In genomic region chr9:15044391-15045083, GRCm38 (mm10) we compare ENCODE assay signal across 7 mouse cellular contexts. TPM values are rescaled to one million over a fixed set of nuclear protein-coding genes. Genes with fewer than 3 reads are reported as not detected.
DNase-seq lines count a peak whose midpoint lies in the region; ATAC-seq and TF ChIP-seq lines count a peak whose summit lies in the region.

No protein-coding gene starts in this region.

- TF ChIP-seq CTCF in lung, embryonic 14.5 days (IDR thresholded peaks at IDR 0.05; ENCODE audit: low read depth) = no peak

- peak overlapping the region; percentile 92 for H3K27ac ChIP-seq in lung, embryonic 14.5 days (ENCODE audit: low read depth)
- H3K27ac ChIP-seq in hindbrain, embryonic 11.5 days (ENCODE audit: low read depth, low read length) = peak overlapping the region; percentile 87

- no peaks in the 10 kb centered on the region for H3K36me3 ChIP-seq in lung, embryonic 14.5 days (ENCODE audit: insufficient read depth)
- H3K36me3 ChIP-seq in hindbrain, embryonic 11.5 days (ENCODE audit: control insufficient read depth, insufficient read depth, low read length) = no peaks in the 10 kb centered on the region

- WGBS in lung, embryonic 14.5 days = under 1% methylated on average over 28 of the region's 28 CpGs
- under 1% methylated on average over 28 of the region's 28 CpGs for WGBS in hindbrain, embryonic 11.5 days

- H3K4me3 ChIP-seq in lung, embryonic 14.5 days (ENCODE audit: low read depth, low read length) = peak overlapping the region; percentile 80
- peak overlapping the region; percentile 88 for H3K4me3 ChIP-seq in hindbrain, embryonic 11.5 days (ENCODE audit: low read depth, low read length)

- ATAC-seq in lung, embryonic 14.5 days (ENCODE audit: insufficient read depth) = peak; percentile 18; the same call in 1 of the 2 replicates
- peak; percentile 20 for ATAC-seq in common myeloid progenitor, adult 5-6 weeks (replicated peaks; ENCODE audit: low read depth, poor library complexity, severe bottlenecking)
- ATAC-seq in hindbrain, embryonic 11.5 days (ENCODE audit: low FRiP score) = peak; percentile 63
- ATAC-seq in megakaryocyte progenitor cell, adult 5-6 weeks (replicated peaks; ENCODE audit: poor library complexity) = peak; percentile 10; the same call in 1 of the 2 replicates

- peak overlapping the region; percentile 82 for H3K9ac ChIP-seq in lung, embryonic 14.5 days
- peak overlapping the region; percentile 89 for H3K9ac ChIP-seq in hindbrain, embryonic 11.5 days (ENCODE audit: low read depth, low read length)

- DNase-seq in lung, embryonic 14.5 days = peak; percentile 52
- DNase-seq in lung, postnatal 10 days = no peak
- peak; percentile 66 for DNase-seq in hindbrain, embryonic 11.5 days (ENCODE audit: low spot score)
- DNase-seq in thymus, postnatal 25 days = peak; percentile 43
- DNase-seq in kidney, adult 11 months = no peak

- H3K27me3 ChIP-seq in lung, embryonic 14.5 days (ENCODE audit: insufficient read depth, low read length) = no peaks in the 10 kb centered on the region
- H3K27me3 ChIP-seq in hindbrain, embryonic 11.5 days (ENCODE audit: control insufficient read depth, insufficient read depth, low read length) = no peaks in the 10 kb centered on the region

- H3K4me1 ChIP-seq in lung, embryonic 14.5 days (ENCODE audit: insufficient read depth) = peaks cover 5% of the 10 kb centered on the region; the same call in 1 of the 2 replicates
- H3K4me1 ChIP-seq in hindbrain, embryonic 11.5 days (replicated peaks; ENCODE audit: control insufficient read depth, insufficient read depth, low read length) = no peaks in the 10 kb centered on the region

- H3K4me2 ChIP-seq in lung, embryonic 14.5 days = peak overlapping the region; percentile 77
- peak overlapping the region; percentile 67 for H3K4me2 ChIP-seq in hindbrain, embryonic 11.5 days (replicated peaks; ENCODE audit: low read depth, low read length)

- no peaks in the 10 kb centered on the region for H3K9me3 ChIP-seq in lung, embryonic 14.5 days (ENCODE audit: low read depth, low read length)
- H3K9me3 ChIP-seq in hindbrain, embryonic 11.5 days (ENCODE audit: control insufficient read depth, low read length) = no peaks in the 10 kb centered on the region

RNA-seq across cellular contexts. Expression of gene Panx1, which starts 0.7 kb away (rescaled TPM):
- 48.8 and 52.6 TPM in 2 replicates for polyA plus RNA-seq in lung, embryonic 14.5 days (2014; fragmentation: Nextera tagmentation; extraction: Ambion mirVana)
- total RNA-seq in common myeloid progenitor, adult 5-6 weeks (2017) = 17.0 and 18.2 TPM in 2 replicates
- polyA plus RNA-seq in hindbrain, embryonic 11.5 days (2014; fragmentation: Nextera tagmentation; extraction: Ambion mirVana) = 113 and 129 TPM in 2 replicates
- 12.9 and 19.2 TPM in 2 replicates for total RNA-seq in megakaryocyte progenitor cell, adult 5-6 weeks (2015)
- 8.0 and 13.1 TPM in 2 replicates for total RNA-seq in megakaryocyte progenitor cell, adult 5-6 weeks (2017)

Comparison
In these comparisons a context has a peak if more than half of its experiments do, and no peak if none do; other contexts are left out.
1. DNase-seq: peak in lung, embryonic 14.5 days (single experiment), hindbrain, embryonic 11.5 days (single experiment) and thymus, postnatal 25 days (single experiment); none in lung, postnatal 10 days (single experiment) and kidney, adult 11 months (single experiment).
2. ATAC-seq: peak in every context shown above with its lines; median percentile 63 in hindbrain, embryonic 11.5 days; 20 in common myeloid progenitor, adult 5-6 weeks; 18 in lung, embryonic 14.5 days; 10 in megakaryocyte progenitor cell, adult 5-6 weeks.